Mouse (Mus musculus): ENCODE measurements around the gene Rnf11. TPM values are rescaled to one million over a fixed set of nuclear protein-coding genes. Genes with fewer than 3 reads are reported as not detected.

The Rnf11 gene
- total and polyA plus RNA-seq, 2 experiments, result 33.5 to 42.6 TPM

DNA sequence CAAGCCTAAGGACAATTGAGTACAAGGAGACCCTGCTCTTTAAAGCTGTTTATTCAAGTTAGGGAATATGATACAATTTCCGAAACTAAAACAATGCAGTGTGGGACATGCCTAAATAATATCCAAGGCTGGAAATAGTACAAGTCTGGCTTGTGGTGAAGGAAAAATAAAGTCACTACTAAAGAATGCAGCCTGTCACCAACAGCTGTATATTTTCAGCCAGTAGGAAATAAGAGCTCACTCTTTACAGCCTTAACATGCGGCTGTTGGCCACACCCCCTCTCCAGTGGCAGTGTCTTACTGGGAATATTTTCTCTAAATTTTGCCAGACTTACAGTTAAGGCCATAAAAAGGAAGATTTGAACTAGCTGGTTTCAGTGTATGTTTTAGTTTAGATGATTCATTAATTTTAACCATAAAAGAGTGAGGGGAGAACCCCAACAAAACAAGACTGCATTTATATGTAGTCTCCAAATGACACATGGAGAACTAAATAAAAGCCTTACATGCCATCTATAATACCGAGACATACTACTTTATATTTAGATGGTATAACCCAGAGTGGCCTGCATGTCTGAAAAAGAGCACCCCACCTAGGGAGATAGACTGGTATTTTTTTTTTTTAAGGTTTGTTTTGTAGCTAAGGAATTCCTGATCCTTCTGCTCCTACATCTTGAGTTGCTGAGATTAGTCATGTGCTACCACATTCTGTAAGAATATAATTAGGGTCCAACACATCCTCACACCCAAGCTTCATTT, 23.9 kb downstream of the Rnf11 start:
- Histone ChIP-seq H3K4me1 (ENCODE audit: control insufficient read depth, insufficient read depth, low read length) (peaks cover 14% of the 10 kb centered on the region), H3K27ac (replicated peaks; ENCODE audit: insufficient read depth, low read depth, low read length) (no peak overlapping the region), H3K27me3 (ENCODE audit: control insufficient read depth, insufficient read depth, low read length) (no peaks in the 10 kb centered on the region), H3K9ac (ENCODE audit: low read depth, low read length) (no peak overlapping the region), H3K79me2 (ENCODE audit: control insufficient read depth, insufficient read depth, low read length) (peaks cover 8% of the 10 kb centered on the region; the same call in 1 of the 2 replicates), H3K4me3 (ENCODE audit: insufficient read depth, low read depth, low read length) (no peak overlapping the region), H3K36me3 (ENCODE audit: control insufficient read depth, insufficient read depth, low read length) (peaks cover 3% of the 10 kb centered on the region)
- WGBS, result 84% methylated on average over 3 of the region's 3 CpGs
- no peak for TF ChIP-seq POLR2A (IDR thresholded peaks at IDR 0.05; ENCODE audit: extremely low read depth, insufficient read depth, low read length)
- no peak for TF ChIP-seq CTCF (IDR thresholded peaks at IDR 0.05; ENCODE audit: low read depth, low read length)
- no peak for DNase-seq (ENCODE audit: extremely low read depth, low read depth, low spot score)

DNA sequence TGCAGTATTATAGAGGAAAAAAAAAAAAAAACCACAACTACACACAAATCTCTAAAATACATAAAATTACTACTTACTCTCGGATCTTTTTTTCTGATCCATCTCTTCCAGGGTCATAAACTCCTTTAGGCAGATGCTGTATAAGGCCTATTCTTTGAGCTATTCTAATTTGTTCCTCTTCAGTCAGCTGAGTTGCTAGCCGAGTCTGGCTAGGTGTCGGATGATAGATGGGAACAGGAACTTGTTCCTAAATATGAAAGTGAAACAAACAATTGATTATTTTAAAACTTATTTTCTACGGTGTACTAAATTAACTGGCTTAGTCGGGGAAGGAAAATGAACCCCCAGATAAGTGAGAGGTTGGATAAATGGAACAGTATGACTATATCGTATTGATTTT, 27.7 kb downstream of the Rnf11 start:
- TF ChIP-seq CTCF (IDR thresholded peaks at IDR 0.05; ENCODE audit: low read depth, low read length), result no peak
- no peak for TF ChIP-seq POLR2A (IDR thresholded peaks at IDR 0.05; ENCODE audit: extremely low read depth, insufficient read depth, low read length)
- 59% methylated on average over 6 of the region's 6 CpGs for WGBS
- Histone ChIP-seq H3K36me3 (ENCODE audit: control insufficient read depth, insufficient read depth, low read length) (peaks cover 18% of the 10 kb centered on the region), H3K9ac (ENCODE audit: low read depth, low read length) (no peak overlapping the region), H3K4me1 (ENCODE audit: control insufficient read depth, insufficient read depth, low read length) (peaks cover 10% of the 10 kb centered on the region), H3K27ac (replicated peaks; ENCODE audit: insufficient read depth, low read depth, low read length) (no peak overlapping the region), H3K79me2 (ENCODE audit: control insufficient read depth, insufficient read depth, low read length) (peaks cover 5% of the 10 kb centered on the region; the same call in 1 of the 2 replicates), H3K4me3 (ENCODE audit: insufficient read depth, low read depth, low read length) (no peak overlapping the region), H3K27me3 (ENCODE audit: control insufficient read depth, insufficient read depth, low read length) (no peaks in the 10 kb centered on the region)
- DNase-seq (ENCODE audit: extremely low read depth, low read depth, low spot score), result no peak

GRCm38 (mm10) chr4:109448531-109448930, 36.0 kb downstream of the Rnf11 start:
- DNase-seq (ENCODE audit: extremely low read depth, low read depth, low spot score), result no peak
- Histone ChIP-seq H3K27ac (replicated peaks; ENCODE audit: insufficient read depth, low read depth, low read length) (no peak overlapping the region), H3K36me3 (ENCODE audit: control insufficient read depth, insufficient read depth, low read length) (peaks cover 15% of the 10 kb centered on the region), H3K27me3 (ENCODE audit: control insufficient read depth, insufficient read depth, low read length) (no peaks in the 10 kb centered on the region), H3K79me2 (ENCODE audit: control insufficient read depth, insufficient read depth, low read length) (0 out of 2 replicates have a peak, but pooled peaks cover 3% of the 10 kb centered on the region), H3K4me1 (ENCODE audit: control insufficient read depth, insufficient read depth, low read length) (no peaks in the 10 kb centered on the region), H3K9ac (ENCODE audit: low read depth, low read length) (no peak overlapping the region), H3K4me3 (ENCODE audit: insufficient read depth, low read depth, low read length) (no peak overlapping the region)
- WGBS, result 100% methylated on average over 2 of the region's 2 CpGs
- TF ChIP-seq CTCF (IDR thresholded peaks at IDR 0.05; ENCODE audit: low read depth, low read length) (no peak), POLR2A (IDR thresholded peaks at IDR 0.05; ENCODE audit: extremely low read depth, insufficient read depth, low read length) (no peak)

- Histone ChIP-seq H3K36me3 (ENCODE audit: control insufficient read depth, insufficient read depth, low read length) (peaks cover 10% of the 10 kb centered on the region), H3K4me1 (ENCODE audit: control insufficient read depth, insufficient read depth, low read length) (no peaks in the 10 kb centered on the region; the same call in 1 of the 2 replicates), H3K79me2 (ENCODE audit: control insufficient read depth, insufficient read depth, low read length) (0 out of 2 replicates have a peak, but pooled peaks cover 3% of the 10 kb centered on the region), H3K9ac (ENCODE audit: low read depth, low read length) (no peak overlapping the region), H3K4me3 (ENCODE audit: insufficient read depth, low read depth, low read length) (no peak overlapping the region), H3K27ac (replicated peaks; ENCODE audit: insufficient read depth, low read depth, low read length) (no peak overlapping the region), H3K27me3 (ENCODE audit: control insufficient read depth, insufficient read depth, low read length) (no peaks in the 10 kb centered on the region)
- DNase-seq (ENCODE audit: extremely low read depth, low read depth, low spot score), result no peak
- no peak for TF ChIP-seq CTCF (IDR thresholded peaks at IDR 0.05; ENCODE audit: low read depth, low read length)
- no peak for TF ChIP-seq POLR2A (IDR thresholded peaks at IDR 0.05; ENCODE audit: extremely low read depth, insufficient read depth, low read length)
- WGBS, result 89% methylated on average over 1 of the region's 1 CpGs
These were observed 38.6 kb downstream of the Rnf11 start for GRCm38 (mm10) chr4:109445956-109446355.

GRCm38 (mm10) chr4:109445397-109445796, 39.1 kb downstream of the Rnf11 start:
- Histone ChIP-seq H3K36me3 (ENCODE audit: control insufficient read depth, insufficient read depth, low read length) (peaks cover 7% of the 10 kb centered on the region), H3K4me3 (ENCODE audit: insufficient read depth, low read depth, low read length) (no peak overlapping the region), H3K9ac (ENCODE audit: low read depth, low read length) (no peak overlapping the region), H3K27me3 (ENCODE audit: control insufficient read depth, insufficient read depth, low read length) (no peaks in the 10 kb centered on the region), H3K79me2 (ENCODE audit: control insufficient read depth, insufficient read depth, low read length) (0 out of 2 replicates have a peak, but pooled peaks cover 3% of the 10 kb centered on the region), H3K4me1 (ENCODE audit: control insufficient read depth, insufficient read depth, low read length) (no peaks in the 10 kb centered on the region; the same call in 1 of the 2 replicates), H3K27ac (replicated peaks; ENCODE audit: insufficient read depth, low read depth, low read length) (no peak overlapping the region)
- no peak for DNase-seq (ENCODE audit: extremely low read depth, low read depth, low spot score)
- TF ChIP-seq CTCF (IDR thresholded peaks at IDR 0.05; ENCODE audit: low read depth, low read length), result no peak
- TF ChIP-seq POLR2A (IDR thresholded peaks at IDR 0.05; ENCODE audit: extremely low read depth, insufficient read depth, low read length), result no peak
- WGBS, result 42% methylated on average over 2 of the region's 2 CpGs

DNA sequence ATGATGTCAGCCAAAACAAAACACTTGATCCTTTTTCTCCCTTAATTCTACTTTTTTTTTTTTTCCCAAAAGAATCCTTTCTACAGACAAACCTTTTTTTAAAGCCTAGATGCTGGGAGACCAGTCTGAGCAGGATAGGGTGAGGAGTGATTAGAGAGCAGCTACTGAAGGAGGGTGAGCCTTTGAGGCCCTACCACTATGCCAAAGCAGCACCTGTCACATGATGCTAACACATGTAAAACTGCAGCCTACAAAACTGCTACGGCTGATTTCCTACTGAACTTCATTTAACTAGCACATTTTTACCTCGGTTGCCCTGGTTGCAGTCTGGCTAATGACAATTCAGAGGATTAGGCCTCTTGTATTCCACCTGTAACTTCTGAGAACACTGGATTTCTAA, 39.6 kb downstream of the Rnf11 start:
- 90% methylated on average over 2 of the region's 2 CpGs for WGBS
- no peak for DNase-seq (ENCODE audit: extremely low read depth, low read depth, low spot score)
- Histone ChIP-seq H3K4me1 (ENCODE audit: control insufficient read depth, insufficient read depth, low read length) (no peaks in the 10 kb centered on the region; the same call in 1 of the 2 replicates), H3K9ac (ENCODE audit: low read depth, low read length) (no peak overlapping the region), H3K27me3 (ENCODE audit: control insufficient read depth, insufficient read depth, low read length) (no peaks in the 10 kb centered on the region), H3K27ac (replicated peaks; ENCODE audit: insufficient read depth, low read depth, low read length) (no peak overlapping the region), H3K36me3 (ENCODE audit: control insufficient read depth, insufficient read depth, low read length) (peaks cover 7% of the 10 kb centered on the region), H3K79me2 (ENCODE audit: control insufficient read depth, insufficient read depth, low read length) (0 out of 2 replicates have a peak, but pooled peaks cover 3% of the 10 kb centered on the region), H3K4me3 (ENCODE audit: insufficient read depth, low read depth, low read length) (no peak overlapping the region)
- TF ChIP-seq CTCF (IDR thresholded peaks at IDR 0.05; ENCODE audit: low read depth, low read length) (no peak), POLR2A (IDR thresholded peaks at IDR 0.05; ENCODE audit: extremely low read depth, insufficient read depth, low read length) (no peak)

Data from liver, adult 2 months (tissue).